Mouse (Mus musculus): ENCODE results near the gene Rnf182. TPM values are rescaled to one million over a fixed set of nuclear protein-coding genes. Genes with fewer than 3 reads are reported as not detected.

Rnf182 gene
- total RNA-seq, 1 experiment from 2014 or later = not detected

Other genes with a start within 250 kb of the Rnf182 start
- gene Nol7, start 217.3 kb upstream of the Rnf182 start, total RNA-seq (2017) = 180 to 335 TPM (median 181 TPM) in 3 replicates
- gene Ranbp9, start 134.4 kb upstream of the Rnf182 start, total RNA-seq (2017) = 109 to 144 TPM (median 117 TPM) in 3 replicates
- gene Mcur1, start 55.5 kb upstream of the Rnf182 start, total RNA-seq (2017) = 32.0 to 39.8 TPM (median 37.9 TPM) in 3 replicates
- gene Cd83, start 169.1 kb downstream of the Rnf182 start, total RNA-seq (2017) = 165 to 355 TPM (median 352 TPM) in 3 replicates

Data from monocyte, adult 5-6 weeks (primary cell).